Mouse (Mus musculus): Measurements from ENCODE around the gene Nudt9.

DNA sequence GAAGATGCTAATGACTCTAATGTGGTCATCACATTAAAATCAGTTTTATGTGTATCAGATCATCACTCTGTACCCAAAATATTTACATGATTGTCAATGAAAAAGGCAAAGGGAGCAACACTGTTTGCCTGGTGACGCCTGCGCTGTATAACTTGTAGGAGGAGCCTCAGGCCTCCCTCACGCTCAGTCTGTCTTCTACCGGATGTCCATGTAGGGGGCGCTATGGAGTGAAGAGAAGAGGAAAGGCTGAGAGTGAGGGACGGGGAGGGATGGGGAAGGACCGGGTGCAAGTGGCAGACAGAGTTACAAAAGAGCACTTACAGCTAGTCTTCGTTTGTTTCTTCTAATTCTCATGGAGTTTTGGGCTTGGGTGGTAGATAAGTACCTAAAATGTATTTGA is 6.8 kb downstream of the Nudt9 start:
- TF ChIP-seq POLR2A (IDR thresholded peaks at IDR 0.05; ENCODE audit: insufficient read depth, low read depth, low read length) = no peak
- TF ChIP-seq CTCF (IDR thresholded peaks at IDR 0.05; ENCODE audit: insufficient read depth, low read depth, low read length) = no peak
